In the genomic region with DNA sequence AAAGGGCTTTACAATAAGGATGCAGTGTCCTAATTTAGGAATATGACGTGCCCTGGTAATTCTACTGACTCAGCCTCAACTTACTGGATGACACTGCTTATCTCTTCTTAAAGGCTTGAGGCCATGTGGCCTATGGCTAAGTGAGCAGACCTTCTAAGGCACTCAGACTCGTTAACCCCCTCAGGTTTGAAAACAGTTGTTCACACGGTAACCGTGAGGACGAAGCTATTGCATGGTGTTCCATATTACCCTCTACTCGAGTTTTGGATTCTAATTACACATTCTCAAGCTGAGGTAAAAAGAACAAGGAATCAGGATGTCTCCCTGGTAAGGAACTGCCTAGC, we compare ENCODE assay signal across 7 mouse cellular contexts. TPM values are rescaled to one million over a fixed set of nuclear protein-coding genes. Genes with fewer than 3 reads are reported as not detected.
DNase-seq lines count a peak whose midpoint lies in the region; ATAC-seq lines count a peak whose summit lies in the region.

No protein-coding gene starts in this region.

- peaks cover 23% of the 10 kb centered on the region for H3K36me3 ChIP-seq in megakaryocyte, embryonic 14.5 days (replicated peaks; ENCODE audit: low read length)
- 0 out of 2 replicates have a peak, but pooled peaks cover 5% of the 10 kb centered on the region for H3K36me3 ChIP-seq in embryonic facial prominence, embryonic 12.5 days
- H3K36me3 ChIP-seq in intestine, embryonic 14.5 days (ENCODE audit: control insufficient read depth, insufficient read depth, low read length): peaks cover 7% of the 10 kb centered on the region; the same call in 1 of the 2 replicates
- H3K36me3 ChIP-seq in neural tube, embryonic 13.5 days: peaks cover 6% of the 10 kb centered on the region; the same call in 1 of the 2 replicates

- peak overlapping the region; percentile 94 for H3K9ac ChIP-seq in embryonic facial prominence, embryonic 12.5 days
- peak overlapping the region; percentile 72 for H3K9ac ChIP-seq in intestine, embryonic 14.5 days (ENCODE audit: low read length)
- peak overlapping the region; percentile 92 for H3K9ac ChIP-seq in neural tube, embryonic 13.5 days

- H3K27me3 ChIP-seq in megakaryocyte, embryonic 14.5 days (replicated peaks): no peaks in the 10 kb centered on the region
- H3K27me3 ChIP-seq in embryonic facial prominence, embryonic 12.5 days: no peaks in the 10 kb centered on the region
- no peaks in the 10 kb centered on the region for H3K27me3 ChIP-seq in intestine, embryonic 14.5 days (replicated peaks; ENCODE audit: control insufficient read depth, insufficient read depth, low read length)
- no peaks in the 10 kb centered on the region for H3K27me3 ChIP-seq in neural tube, embryonic 13.5 days

- no peak; the same call in 1 of the 2 replicates for ATAC-seq in megakaryocyte, adult 5-6 weeks (ENCODE audit: poor library complexity, severe bottlenecking)
- peak; percentile 50 for ATAC-seq in embryonic facial prominence, embryonic 12.5 days (ENCODE audit: insufficient number of reproducible peaks, insufficient read depth, low FRiP score, low TSS enrichment)
- ATAC-seq in intestine, embryonic 14.5 days (replicated peaks; ENCODE audit: low FRiP score, low TSS enrichment, low read depth): peak; percentile 19
- ATAC-seq in neural tube, embryonic 13.5 days (ENCODE audit: low read depth): peak; percentile 64

- H3K27ac ChIP-seq in embryonic facial prominence, embryonic 12.5 days: peak overlapping the region; percentile 98
- H3K27ac ChIP-seq in intestine, embryonic 14.5 days (ENCODE audit: low read depth): peak overlapping the region; percentile 92
- peak overlapping the region; percentile 98 for H3K27ac ChIP-seq in neural tube, embryonic 13.5 days (replicated peaks)

- no peak for DNase-seq in intestine, embryonic 14.5 days (ENCODE audit: low spot score)
- DNase-seq in adrenal gland, adult (ENCODE audit: inconsistent age in 2 of 2, low spot score in 1 of 2): no peak
- DNase-seq in layer of hippocampus, adult 8-10 months (ENCODE audit: low spot score in 2 of 2): no peak

- peak overlapping the region; percentile 100 for H3K4me3 ChIP-seq in megakaryocyte, embryonic 14.5 days (replicated peaks)
- peak overlapping the region; percentile 84 for H3K4me3 ChIP-seq in embryonic facial prominence, embryonic 12.5 days
- H3K4me3 ChIP-seq in intestine, embryonic 14.5 days (ENCODE audit: low read depth, low read length): peak overlapping the region; percentile 50
- peak overlapping the region; percentile 77 for H3K4me3 ChIP-seq in neural tube, embryonic 13.5 days

- peak overlapping the region; percentile 88 for H3K4me2 ChIP-seq in embryonic facial prominence, embryonic 12.5 days (replicated peaks)
- H3K4me2 ChIP-seq in intestine, embryonic 14.5 days (ENCODE audit: low read length): peak overlapping the region; percentile 48
- H3K4me2 ChIP-seq in neural tube, embryonic 13.5 days: peak overlapping the region; percentile 93

- 19% methylated on average over 6 of the region's 6 CpGs for WGBS in embryonic facial prominence, embryonic 12.5 days
- WGBS in intestine, embryonic 14.5 days: 19% methylated on average over 6 of the region's 6 CpGs
- 11% methylated on average over 6 of the region's 6 CpGs for WGBS in neural tube, embryonic 13.5 days

- H3K9me3 ChIP-seq in megakaryocyte, embryonic 14.5 days: no peaks in the 10 kb centered on the region
- no peaks in the 10 kb centered on the region for H3K9me3 ChIP-seq in embryonic facial prominence, embryonic 12.5 days
- H3K9me3 ChIP-seq in intestine, embryonic 14.5 days (ENCODE audit: control insufficient read depth, low read length): no peaks in the 10 kb centered on the region
- H3K9me3 ChIP-seq in neural tube, embryonic 13.5 days: no peaks in the 10 kb centered on the region

- peaks cover 65% of the 10 kb centered on the region for H3K4me1 ChIP-seq in megakaryocyte, embryonic 14.5 days
- H3K4me1 ChIP-seq in embryonic facial prominence, embryonic 12.5 days: peaks cover 13% of the 10 kb centered on the region
- peaks cover 10% of the 10 kb centered on the region for H3K4me1 ChIP-seq in intestine, embryonic 14.5 days (replicated peaks; ENCODE audit: control insufficient read depth, insufficient read depth, low read length)
- H3K4me1 ChIP-seq in neural tube, embryonic 13.5 days (replicated peaks): peaks cover 31% of the 10 kb centered on the region

RNA-seq across cellular contexts. Expression of a gene that starts 0.6 kb away (rescaled TPM):
- 76.9 and 113 TPM in 2 replicates for polyA plus RNA-seq in megakaryocyte, embryonic 14.5 days (2012; ENCODE audit: insufficient read depth, low replicate concordance)
- 42.4 and 49.4 TPM in 2 replicates for total RNA-seq in megakaryocyte, adult 5-6 weeks (2015)
- 13.0 and 19.1 TPM in 2 replicates for total RNA-seq in megakaryocyte, adult 5-6 weeks (2017)
- 66.4 and 71.8 TPM in 2 replicates for polyA plus RNA-seq in embryonic facial prominence, embryonic 12.5 days (2016; fragmentation: Nextera tagmentation; extraction: Ambion mirVana)
- polyA plus RNA-seq in intestine, embryonic 14.5 days (2014; fragmentation: Nextera tagmentation; extraction: Ambion mirVana): 81.0 and 83.1 TPM in 2 replicates
- polyA plus RNA-seq in neural tube, embryonic 13.5 days (2015; fragmentation: Nextera tagmentation; extraction: Ambion mirVana): 108 and 113 TPM in 2 replicates
- total RNA-seq in layer of hippocampus, adult 8-10 months (2022): 100 to 1,000 TPM; 127 to 136 (median 135) TPM

RNA-seq across cellular contexts. Expression of a gene that starts 16.8 kb away (rescaled TPM):
- polyA plus RNA-seq in megakaryocyte, embryonic 14.5 days (2012; ENCODE audit: insufficient read depth, low replicate concordance): not detected in 2 replicates
- total RNA-seq in megakaryocyte, adult 5-6 weeks (2015): not detected in 2 replicates
- total RNA-seq in megakaryocyte, adult 5-6 weeks (2017): not detected in 2 replicates
- polyA plus RNA-seq in embryonic facial prominence, embryonic 12.5 days (2016; fragmentation: Nextera tagmentation; extraction: Ambion mirVana): not detected in 2 replicates
- polyA plus RNA-seq in intestine, embryonic 14.5 days (2014; fragmentation: Nextera tagmentation; extraction: Ambion mirVana): not detected in 2 replicates
- not detected in 2 replicates for polyA plus RNA-seq in neural tube, embryonic 13.5 days (2015; fragmentation: Nextera tagmentation; extraction: Ambion mirVana)
- not detected for total RNA-seq in layer of hippocampus, adult 8-10 months (2022)

RNA-seq across cellular contexts. Expression of a gene that starts 36.9 kb away (rescaled TPM):
- polyA plus RNA-seq in megakaryocyte, embryonic 14.5 days (2012; ENCODE audit: insufficient read depth, low replicate concordance): 1.0 and 5.8 TPM in 2 replicates
- 11.8 and 13.7 TPM in 2 replicates for total RNA-seq in megakaryocyte, adult 5-6 weeks (2015)
- 17.6 and 17.8 TPM in 2 replicates for total RNA-seq in megakaryocyte, adult 5-6 weeks (2017)
- polyA plus RNA-seq in embryonic facial prominence, embryonic 12.5 days (2016; fragmentation: Nextera tagmentation; extraction: Ambion mirVana): 18.1 and 21.9 TPM in 2 replicates
- polyA plus RNA-seq in intestine, embryonic 14.5 days (2014; fragmentation: Nextera tagmentation; extraction: Ambion mirVana): 18.3 and 20.4 TPM in 2 replicates
- polyA plus RNA-seq in neural tube, embryonic 13.5 days (2015; fragmentation: Nextera tagmentation; extraction: Ambion mirVana): 7.8 and 8.4 TPM in 2 replicates
- 10 to 100 TPM in 2 of 4 experiments, 1 to 10 TPM in 2; 6.9 to 13.7 (median 9.8) TPM for total RNA-seq in layer of hippocampus, adult 8-10 months (2022)

Comparison
In these comparisons a context has a peak if more than half of its experiments do, and no peak if none do; other contexts are left out.
1. H3K4me3 ChIP-seq: peak in every context shown above with its lines; median percentile 100 in megakaryocyte, embryonic 14.5 days; 84 in embryonic facial prominence, embryonic 12.5 days; 77 in neural tube, embryonic 13.5 days; 50 in intestine, embryonic 14.5 days.